Mouse (Mus musculus): ENCODE data around the gene Ppara. TPM values are rescaled to one million over a fixed set of nuclear protein-coding genes. Genes with fewer than 3 reads are reported as not detected.

The Ppara gene
- polyA plus RNA-seq, 1 experiment from 2014 or later: 0.31 TPM

DNA sequence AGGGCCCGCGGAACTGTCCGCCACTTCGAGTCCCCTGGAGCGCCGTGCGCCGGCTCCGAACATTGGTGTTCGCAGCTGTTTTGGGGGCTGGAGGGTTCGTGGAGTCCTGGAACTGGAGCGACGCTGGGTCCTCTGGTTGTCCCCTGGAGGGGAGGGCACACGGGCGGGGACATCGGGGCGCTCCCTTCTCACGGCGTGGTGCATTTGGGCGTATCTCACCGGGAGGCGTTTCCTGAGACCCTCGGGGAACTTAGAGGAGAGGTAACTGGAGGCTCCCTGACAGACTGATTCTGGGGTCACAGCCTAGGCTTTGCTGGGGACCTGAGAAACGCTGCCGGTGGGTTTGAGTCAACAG lies 1.0 kb downstream of the Ppara start:
- Histone ChIP-seq H3K36me3 (ENCODE audit: control insufficient read depth, insufficient read depth, low read length) (no peaks in the 10 kb centered on the region), H3K4me2 (ENCODE audit: low read depth, low read length, severe bottlenecking) (peak overlapping the region; percentile 88), H3K4me1 (replicated peaks; ENCODE audit: control insufficient read depth, insufficient read depth, low read length) (peaks cover 2% of the 10 kb centered on the region; the same call in 1 of the 2 replicates), H3K27me3 (ENCODE audit: control insufficient read depth, insufficient read depth, low read length) (peaks cover 53% of the 10 kb centered on the region), H3K27ac (ENCODE audit: low read depth, low read length) (no peak overlapping the region), H3K4me3 (ENCODE audit: low read depth, low read length) (peak overlapping the region; percentile 63), H3K9me3 (ENCODE audit: control insufficient read depth, low read length) (no peaks in the 10 kb centered on the region), H3K9ac (ENCODE audit: low read length) (peak overlapping the region; percentile 50)
- no peak for DNase-seq (ENCODE audit: low spot score)
- under 1% methylated on average over 25 of the region's 25 CpGs for WGBS
- no peak for ATAC-seq (replicated peaks; ENCODE audit: low FRiP score)

- DNase-seq (ENCODE audit: low spot score): no peak
- peaks cover 53% of the 10 kb centered on the region for H3K27me3 ChIP-seq (ENCODE audit: control insufficient read depth, insufficient read depth, low read length)
- peaks cover 2% of the 10 kb centered on the region; the same call in 1 of the 2 replicates for H3K4me1 ChIP-seq (replicated peaks; ENCODE audit: control insufficient read depth, insufficient read depth, low read length)
- no peaks in the 10 kb centered on the region for H3K36me3 ChIP-seq (ENCODE audit: control insufficient read depth, insufficient read depth, low read length)
- H3K9ac ChIP-seq (ENCODE audit: low read length): no peak overlapping the region
- no peak overlapping the region for H3K4me2 ChIP-seq (ENCODE audit: low read depth, low read length, severe bottlenecking)
- no peak for ATAC-seq (replicated peaks; ENCODE audit: low FRiP score)
- no peak overlapping the region for H3K27ac ChIP-seq (ENCODE audit: low read depth, low read length)
- H3K9me3 ChIP-seq (ENCODE audit: control insufficient read depth, low read length): no peaks in the 10 kb centered on the region
- WGBS: 53% methylated on average over 10 of the region's 10 CpGs
- H3K4me3 ChIP-seq (ENCODE audit: low read depth, low read length): no peak overlapping the region
These were observed 1.7 kb downstream of the Ppara start for GRCm38 (mm10) chr15:85736506-85736905.

DNA sequence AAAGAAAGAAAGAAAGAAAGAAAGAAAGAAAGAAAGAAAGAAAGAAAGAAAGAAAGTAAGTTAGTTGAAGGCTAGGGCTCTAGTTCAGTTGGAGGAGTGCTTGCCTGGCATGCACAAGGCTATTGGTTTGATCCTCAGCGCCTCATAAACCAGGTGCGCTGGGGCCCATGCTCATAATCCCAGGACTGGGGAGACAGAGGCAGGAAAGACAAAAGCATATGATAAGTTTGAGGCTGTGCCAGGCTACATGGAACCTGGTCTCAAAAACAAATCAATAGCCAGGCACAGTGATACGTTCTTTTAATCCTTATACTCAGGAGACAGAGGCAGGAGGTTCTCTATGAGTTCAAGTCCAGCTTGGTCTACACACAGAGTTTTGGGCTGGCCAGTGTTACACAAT lies 3.6 kb downstream of the Ppara start:
- DNase-seq (ENCODE audit: low spot score) (no peak), ATAC-seq (replicated peaks; ENCODE audit: low FRiP score) (no peak)
- WGBS: 83% methylated on average over 3 of the region's 3 CpGs

GRCm38 (mm10) chr15:85738939-85739338 lies 4.2 kb downstream of the Ppara start:
- DNase-seq (ENCODE audit: low spot score) (no peak), ATAC-seq (replicated peaks; ENCODE audit: low FRiP score) (no peak)
- H3K27me3 ChIP-seq (ENCODE audit: control insufficient read depth, insufficient read depth, low read length): peaks cover 39% of the 10 kb centered on the region
- no peak overlapping the region for H3K9ac ChIP-seq (ENCODE audit: low read length)
- H3K4me2 ChIP-seq (ENCODE audit: low read depth, low read length, severe bottlenecking): no peak overlapping the region
- no peaks in the 10 kb centered on the region for H3K9me3 ChIP-seq (ENCODE audit: control insufficient read depth, low read length)
- 78% methylated on average over 5 of the region's 5 CpGs for WGBS
- peaks cover 2% of the 10 kb centered on the region; the same call in 1 of the 2 replicates for H3K4me1 ChIP-seq (replicated peaks; ENCODE audit: control insufficient read depth, insufficient read depth, low read length)
- no peak overlapping the region for H3K4me3 ChIP-seq (ENCODE audit: low read depth, low read length)
- no peak overlapping the region for H3K27ac ChIP-seq (ENCODE audit: low read depth, low read length)
- no peaks in the 10 kb centered on the region for H3K36me3 ChIP-seq (ENCODE audit: control insufficient read depth, insufficient read depth, low read length)

More for the DNA sequence above, 3.6 kb downstream of the Ppara start:
- Histone ChIP-seq H3K4me3 (ENCODE audit: low read depth, low read length) (no peak overlapping the region), H3K9me3 (ENCODE audit: control insufficient read depth, low read length) (no peaks in the 10 kb centered on the region), H3K27me3 (ENCODE audit: control insufficient read depth, insufficient read depth, low read length) (peaks cover 44% of the 10 kb centered on the region), H3K4me2 (ENCODE audit: low read depth, low read length, severe bottlenecking) (no peak overlapping the region), H3K36me3 (ENCODE audit: control insufficient read depth, insufficient read depth, low read length) (no peaks in the 10 kb centered on the region), H3K27ac (ENCODE audit: low read depth, low read length) (no peak overlapping the region), H3K4me1 (replicated peaks; ENCODE audit: control insufficient read depth, insufficient read depth, low read length) (peaks cover 2% of the 10 kb centered on the region; the same call in 1 of the 2 replicates), H3K9ac (ENCODE audit: low read length) (no peak overlapping the region)

DNA sequence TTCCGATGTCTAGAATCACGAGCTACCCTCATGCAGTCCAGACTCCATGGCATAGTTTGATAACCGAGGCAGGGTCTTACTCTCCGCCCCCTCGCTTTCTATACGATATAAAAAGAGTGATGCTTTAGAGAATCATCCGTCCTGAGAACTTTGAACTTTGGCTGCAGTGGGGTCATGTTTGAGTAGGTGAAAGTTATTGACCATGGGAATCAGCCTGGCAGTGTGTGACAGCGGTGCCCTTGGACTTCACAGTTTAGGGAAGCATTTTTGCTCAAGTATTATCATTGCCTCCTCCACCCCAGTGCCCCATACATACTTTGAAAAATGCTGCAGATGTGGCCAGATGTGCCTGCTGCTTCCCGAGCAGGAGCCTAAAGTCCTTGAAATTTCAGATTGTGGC lies 7.8 kb downstream of the Ppara start:
- no peak overlapping the region for H3K4me2 ChIP-seq (ENCODE audit: low read depth, low read length, severe bottlenecking)
- H3K4me3 ChIP-seq (ENCODE audit: low read depth, low read length): no peak overlapping the region
- ATAC-seq (replicated peaks; ENCODE audit: low FRiP score) (no peak), DNase-seq (ENCODE audit: low spot score) (peak; percentile 5)
- H3K9ac ChIP-seq (ENCODE audit: low read length): no peak overlapping the region
- 0 out of 2 replicates have a peak, but pooled peaks cover 5% of the 10 kb centered on the region for H3K27me3 ChIP-seq (ENCODE audit: control insufficient read depth, insufficient read depth, low read length)
- H3K9me3 ChIP-seq (ENCODE audit: control insufficient read depth, low read length): no peaks in the 10 kb centered on the region
- no peaks in the 10 kb centered on the region for H3K36me3 ChIP-seq (ENCODE audit: control insufficient read depth, insufficient read depth, low read length)
- 86% methylated on average over 9 of the region's 9 CpGs for WGBS
- H3K27ac ChIP-seq (ENCODE audit: low read depth, low read length): no peak overlapping the region
- H3K4me1 ChIP-seq (replicated peaks; ENCODE audit: control insufficient read depth, insufficient read depth, low read length): no peaks in the 10 kb centered on the region

DNA sequence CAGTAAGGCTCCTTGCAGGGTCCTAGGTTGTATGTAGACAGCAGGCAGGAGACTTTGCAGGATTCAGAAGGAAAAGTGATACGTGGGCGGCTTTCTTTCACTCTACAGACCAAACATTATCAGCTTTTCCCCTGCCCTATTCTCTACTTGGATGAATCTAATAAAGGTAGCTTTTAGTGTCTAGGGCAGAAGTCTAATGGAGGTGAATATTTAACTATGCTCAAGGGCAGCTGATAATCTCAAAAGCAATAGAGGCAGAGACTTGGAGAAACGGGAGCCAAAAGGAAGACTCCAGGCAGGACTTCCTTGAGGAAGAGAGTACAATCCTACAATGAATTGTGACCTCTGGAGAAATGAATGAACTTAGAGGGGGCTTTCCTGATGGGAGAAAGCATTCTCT lies 9.2 kb downstream of the Ppara start:
- Histone ChIP-seq H3K4me1 (replicated peaks; ENCODE audit: control insufficient read depth, insufficient read depth, low read length) (no peaks in the 10 kb centered on the region), H3K9me3 (ENCODE audit: control insufficient read depth, low read length) (no peaks in the 10 kb centered on the region), H3K9ac (ENCODE audit: low read length) (no peak overlapping the region), H3K36me3 (ENCODE audit: control insufficient read depth, insufficient read depth, low read length) (no peaks in the 10 kb centered on the region), H3K4me2 (ENCODE audit: low read depth, low read length, severe bottlenecking) (no peak overlapping the region), H3K27me3 (ENCODE audit: control insufficient read depth, insufficient read depth, low read length) (no peaks in the 10 kb centered on the region), H3K4me3 (ENCODE audit: low read depth, low read length) (no peak overlapping the region), H3K27ac (ENCODE audit: low read depth, low read length) (no peak overlapping the region)
- WGBS: 79% methylated on average over 3 of the region's 3 CpGs
- ATAC-seq (replicated peaks; ENCODE audit: low FRiP score) (no peak), DNase-seq (ENCODE audit: low spot score) (peak; percentile 4)

GRCm38 (mm10) chr15:85746178-85746577 lies 11.4 kb downstream of the Ppara start:
- Histone ChIP-seq H3K27me3 (ENCODE audit: control insufficient read depth, insufficient read depth, low read length) (no peaks in the 10 kb centered on the region), H3K27ac (ENCODE audit: low read depth, low read length) (no peak overlapping the region), H3K4me3 (ENCODE audit: low read depth, low read length) (no peak overlapping the region), H3K36me3 (ENCODE audit: control insufficient read depth, insufficient read depth, low read length) (no peaks in the 10 kb centered on the region), H3K9me3 (ENCODE audit: control insufficient read depth, low read length) (no peaks in the 10 kb centered on the region), H3K9ac (ENCODE audit: low read length) (no peak overlapping the region), H3K4me1 (replicated peaks; ENCODE audit: control insufficient read depth, insufficient read depth, low read length) (no peaks in the 10 kb centered on the region), H3K4me2 (ENCODE audit: low read depth, low read length, severe bottlenecking) (no peak overlapping the region)
- WGBS: 74% methylated on average over 8 of the region's 8 CpGs
- DNase-seq (ENCODE audit: low spot score) (peak; percentile 34), ATAC-seq (replicated peaks; ENCODE audit: low FRiP score) (no peak)

DNA sequence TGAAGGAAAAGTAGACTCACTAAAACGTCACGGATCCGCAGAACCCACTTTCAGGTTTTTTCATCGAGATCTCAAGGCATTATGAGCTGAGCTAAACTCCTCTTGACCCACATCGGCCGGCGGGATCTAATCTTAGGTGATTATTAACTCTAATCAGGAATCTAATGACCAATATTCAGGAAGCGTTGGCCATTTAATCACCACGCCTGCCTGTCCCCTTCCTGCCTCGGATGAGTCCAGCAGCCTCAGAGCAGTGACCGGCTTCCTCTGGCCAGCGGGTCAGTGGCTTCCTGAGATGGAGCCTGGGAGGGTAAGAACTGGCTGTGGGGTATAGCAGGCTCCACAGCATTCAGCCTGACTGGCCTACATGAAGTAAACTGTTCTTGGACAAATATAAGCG lies 11.9 kb downstream of the Ppara start:
- no peak overlapping the region for H3K4me3 ChIP-seq (ENCODE audit: low read depth, low read length)
- ATAC-seq (replicated peaks; ENCODE audit: low FRiP score): no peak

DNA sequence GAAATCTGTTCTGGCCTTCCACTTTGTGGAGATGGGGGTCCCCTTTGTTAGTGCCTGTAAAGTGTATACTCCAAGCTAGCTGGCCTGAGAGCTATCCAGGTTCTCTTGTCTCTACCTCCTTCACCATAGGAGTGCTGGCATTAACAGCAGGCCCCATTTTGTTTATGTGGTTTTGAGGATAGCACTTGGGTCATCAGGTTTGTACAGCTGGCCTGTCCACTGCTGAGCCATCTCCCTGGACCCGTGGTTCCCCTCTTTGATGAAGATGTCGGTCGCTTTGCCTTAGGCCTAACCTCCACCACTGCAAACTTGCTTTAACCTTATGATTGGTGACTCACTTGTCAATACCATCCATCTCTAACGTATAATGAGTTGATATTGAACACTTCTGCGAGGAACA lies 13.2 kb downstream of the Ppara start:
- Histone ChIP-seq H3K4me1 (replicated peaks; ENCODE audit: control insufficient read depth, insufficient read depth, low read length) (no peaks in the 10 kb centered on the region), H3K4me3 (ENCODE audit: low read depth, low read length) (no peak overlapping the region), H3K36me3 (ENCODE audit: control insufficient read depth, insufficient read depth, low read length) (no peaks in the 10 kb centered on the region), H3K4me2 (ENCODE audit: low read depth, low read length, severe bottlenecking) (no peak overlapping the region), H3K27me3 (ENCODE audit: control insufficient read depth, insufficient read depth, low read length) (no peaks in the 10 kb centered on the region), H3K27ac (ENCODE audit: low read depth, low read length) (no peak overlapping the region), H3K9ac (ENCODE audit: low read length) (no peak overlapping the region), H3K9me3 (ENCODE audit: control insufficient read depth, low read length) (no peaks in the 10 kb centered on the region)
- DNase-seq (ENCODE audit: low spot score) (peak; percentile 22), ATAC-seq (replicated peaks; ENCODE audit: low FRiP score) (no peak)
- WGBS: 88% methylated on average over 5 of the region's 5 CpGs

More for the DNA sequence above, 11.9 kb downstream of the Ppara start:
- Histone ChIP-seq H3K27me3 (ENCODE audit: control insufficient read depth, insufficient read depth, low read length) (no peaks in the 10 kb centered on the region), H3K4me1 (replicated peaks; ENCODE audit: control insufficient read depth, insufficient read depth, low read length) (no peaks in the 10 kb centered on the region), H3K4me2 (ENCODE audit: low read depth, low read length, severe bottlenecking) (no peak overlapping the region), H3K9me3 (ENCODE audit: control insufficient read depth, low read length) (no peaks in the 10 kb centered on the region), H3K27ac (ENCODE audit: low read depth, low read length) (no peak overlapping the region), H3K36me3 (ENCODE audit: control insufficient read depth, insufficient read depth, low read length) (no peaks in the 10 kb centered on the region), H3K9ac (ENCODE audit: low read length) (no peak overlapping the region)
- DNase-seq (ENCODE audit: low spot score): peak; percentile 44
- 88% methylated on average over 13 of the region's 13 CpGs for WGBS
